Mouse (Mus musculus) lung, postnatal 4 days (tissue): ENCODE results near the gene Mucl3.
A peak's percentile ranks its signal among the peaks of the same experiment; 100 is the strongest.

Experiments
- DNase-seq, 2 experiments: peaks; one replicate each; pipeline ENCODE4 v3.0.0; 2021

Gene Mucl3

GRCm38 (mm10) chr17:35643609-35644236, at the start of gene Mucl3:
Gene Mucl3, minus strand, starts transcription at chr17:35643695.
- DNase-seq: no peak

- no peak for DNase-seq
These were observed 48.9 kb upstream of the Mucl3 start for GRCm38 (mm10) chr17:35692368-35692767.

- DNase-seq: no peak
These were observed 48.3 kb upstream of the Mucl3 start for GRCm38 (mm10) chr17:35691811-35692210.

GRCm38 (mm10) chr17:35689936-35690645, 46.6 kb upstream of the Mucl3 start:
- DNase-seq: no peak

- DNase-seq: no peak
These were observed 45.1 kb upstream of the Mucl3 start for GRCm38 (mm10) chr17:35688347-35689175.

- DNase-seq: no peak
These were observed 41.6 kb upstream of the Mucl3 start for GRCm38 (mm10) chr17:35685061-35685460.

GRCm38 (mm10) chr17:35681986-35682385, 38.5 kb upstream of the Mucl3 start:
- DNase-seq: no peak

- DNase-seq: no peak
These were observed 37.1 kb upstream of the Mucl3 start for GRCm38 (mm10) chr17:35680591-35680990.

- peak; percentile 86 to 92 for DNase-seq
These were observed 30.0 kb upstream of the Mucl3 start, which contains the start of gene Gtf2h4 for GRCm38 (mm10) chr17:35673416-35674035. Gene Gtf2h4, minus strand, starts transcription at chr17:35673739.

GRCm38 (mm10) chr17:35672527-35672926, 29.0 kb upstream of the Mucl3 start:
- no peak for DNase-seq

GRCm38 (mm10) chr17:35671846-35672245, 28.4 kb upstream of the Mucl3 start:
- no peak for DNase-seq

GRCm38 (mm10) chr17:35669731-35670130, 26.2 kb upstream of the Mucl3 start:
- DNase-seq: no peak

- peak; percentile 97 to 98 for DNase-seq
These were observed 24.0 kb upstream of the Mucl3 start, which contains the start of gene Vars2 for GRCm38 (mm10) chr17:35667334-35668065. Gene Vars2, minus strand, starts transcription at chr17:35667592.

- DNase-seq: peak; percentile 35 to 46
These were observed 23.4 kb upstream of the Mucl3 start for GRCm38 (mm10) chr17:35666851-35667256.

- DNase-seq: peak; percentile 72 to 74
These were observed 22.5 kb upstream of the Mucl3 start for GRCm38 (mm10) chr17:35665957-35666515.

GRCm38 (mm10) chr17:35653086-35653485, 9.6 kb upstream of the Mucl3 start:
- DNase-seq: no peak

GRCm38 (mm10) chr17:35649429-35649828, 5.9 kb upstream of the Mucl3 start:
- DNase-seq: peak; percentile 75 to 90

GRCm38 (mm10) chr17:35639352-35639751, 4.1 kb downstream of the Mucl3 start:
- no peak for DNase-seq

GRCm38 (mm10) chr17:35638475-35639190, 4.9 kb downstream of the Mucl3 start:
- peak; percentile 67 to 83 for DNase-seq

GRCm38 (mm10) chr17:35636363-35636762, 7.1 kb downstream of the Mucl3 start:
- DNase-seq: peak; percentile 78 to 79

- peak in 1 of 2 experiments; percentile 79 for DNase-seq
These were observed 7.8 kb downstream of the Mucl3 start for GRCm38 (mm10) chr17:35635699-35636111.
